Mouse (Mus musculus) lung, adult 2 months (tissue): ENCODE results near the gene Gm9922. TPM values are rescaled to one million over a fixed set of nuclear protein-coding genes. Genes with fewer than 3 reads are reported as not detected.

ENCODE experiments used
- DNase-seq: peaks from one replicate; pipeline ENCODE4 v3.0.0; 2022
- H3K4me1 ChIP-seq: fragments of 200-500 bp; 2 replicates; pipeline ENCODE4 v1.6.1; 2011; ENCODE audit warnings: low read length; ENCODE audit not compliant: control insufficient read depth, insufficient read depth
- H3K4me3 ChIP-seq: fragments of 200-500 bp; replicated peaks from 2 replicates; pipeline ENCODE3; 2011; ENCODE audit warnings: low read depth, mild to moderate bottlenecking, control low read depth, low read length; ENCODE audit errors: extremely low read depth
- CTCF ChIP-seq: fragments of 200-500 bp; IDR thresholded peaks from 2 replicates; pipeline ENCODE4 v1.5.1; 2011; ENCODE audit warnings: mild to moderate bottlenecking, low read length, control low read depth; ENCODE audit not compliant: insufficient read depth
- POLR2A ChIP-seq: fragments of 200-500 bp; IDR thresholded peaks from 2 replicates; pipeline ENCODE4 v1.6.1; 2011; ENCODE audit warnings: low read depth, mild to moderate bottlenecking, control low read depth, low read length, borderline replicate concordance; ENCODE audit errors: extremely low read depth
- WGBS: fragments of 180-500 bp; shearing (Covaris S2); methylation state at CpG from one replicate; pipeline ENCODE4 v1.1.7; 2018; 5-methylcytosine and 5-hydroxymethylcytosine counted together
- polyA plus RNA-seq: library from polyadenylated mRNA; depleted of rRNA; stranded (reverse); fragments of >200 nt; gene quantifications from 2 replicates; pipeline ENCODE4 v1.2.3, GENCODE M21; 2012; rRNA removed

Gm9922 gene
- polyA plus RNA-seq: 1.5 and 2.1 TPM in 2 replicates

GRCm38 (mm10) chr14:101729237-101729971, at the start of gene Gm9922, which contains the start of gene Lmo7:
Gene Gm9922 (minus strand): TSS chr14:101729814.
Gene Lmo7 (plus strand): TSS chr14:101729957.
- DNase-seq: peak; percentile 64
- Histone ChIP-seq H3K4me1 (0 out of 2 replicates have a peak, but pooled peaks cover 2% of the 10 kb centered on the region), H3K4me3 (peak within 1 kb of the TSS; percentile 61)
- WGBS: under 1% methylated on average over 51 of the region's 51 CpGs
- TF ChIP-seq POLR2A (no peak), CTCF (no peak)

- WGBS: 94% methylated on average over 3 of the region's 3 CpGs
- no peak for DNase-seq
- peaks cover 4% of the 10 kb centered on the region for H3K4me1 ChIP-seq
- no peak for TF ChIP-seq CTCF
- no peak for TF ChIP-seq POLR2A
- no peak overlapping the region for H3K4me3 ChIP-seq
These were observed 48.8 kb upstream of the Gm9922 start for GRCm38 (mm10) chr14:101778426-101778825.

- no peak for TF ChIP-seq CTCF
- no peak for TF ChIP-seq POLR2A
- no peak overlapping the region for H3K4me3 ChIP-seq
- WGBS: 76% methylated on average over 3 of the region's 3 CpGs
These were observed 47.5 kb upstream of the Gm9922 start for GRCm38 (mm10) chr14:101777129-101777493.

GRCm38 (mm10) chr14:101776296-101777128, 46.9 kb upstream of the Gm9922 start:
- no peak for DNase-seq
- TF ChIP-seq POLR2A (no peak), CTCF (no peak)
- Histone ChIP-seq H3K4me3 (no peak overlapping the region), H3K4me1 (no peaks in the 10 kb centered on the region)
- 48% methylated on average over 4 of the region's 4 CpGs for WGBS

More at GRCm38 (mm10) chr14:101777129-101777493, 47.5 kb upstream of the Gm9922 start:
- H3K4me1 ChIP-seq: peaks cover 1% of the 10 kb centered on the region
- DNase-seq: no peak

GRCm38 (mm10) chr14:101774631-101775030, 45.0 kb upstream of the Gm9922 start:
- Histone ChIP-seq H3K4me1 (no peaks in the 10 kb centered on the region), H3K4me3 (no peak overlapping the region)
- 36% methylated on average over 4 of the region's 4 CpGs for WGBS
- TF ChIP-seq CTCF: peak; percentile 55
- no peak for TF ChIP-seq POLR2A
- DNase-seq: no peak

GRCm38 (mm10) chr14:101771756-101772155, 42.1 kb upstream of the Gm9922 start:
- DNase-seq: no peak
- H3K4me3 ChIP-seq: no peak overlapping the region
- TF ChIP-seq CTCF (no peak), POLR2A (no peak)
- WGBS: 92% methylated on average over 6 of the region's 6 CpGs
- H3K4me1 ChIP-seq: no peaks in the 10 kb centered on the region

- H3K4me3 ChIP-seq: no peak overlapping the region
- WGBS: 63% methylated on average over 5 of the region's 5 CpGs
- H3K4me1 ChIP-seq: no peaks in the 10 kb centered on the region
- no peak for DNase-seq
- TF ChIP-seq POLR2A (no peak), CTCF (no peak)
These were observed 41.7 kb upstream of the Gm9922 start for GRCm38 (mm10) chr14:101771336-101771735.

- H3K4me1 ChIP-seq: no peaks in the 10 kb centered on the region
- DNase-seq: no peak
- 34% methylated on average over 3 of the region's 3 CpGs for WGBS
- no peak overlapping the region for H3K4me3 ChIP-seq
- TF ChIP-seq POLR2A: no peak
These were observed 34.2 kb upstream of the Gm9922 start for GRCm38 (mm10) chr14:101763762-101764295.

GRCm38 (mm10) chr14:101762267-101762666, 32.7 kb upstream of the Gm9922 start:
- WGBS: 30% methylated on average over 1 of the region's 1 CpGs
- no peak overlapping the region for H3K4me3 ChIP-seq
- H3K4me1 ChIP-seq: no peaks in the 10 kb centered on the region
- DNase-seq: no peak
- TF ChIP-seq POLR2A (no peak), CTCF (no peak)

- no peak for DNase-seq
- no peaks in the 10 kb centered on the region for H3K4me1 ChIP-seq
- TF ChIP-seq CTCF (no peak), POLR2A (no peak)
- 45% methylated on average over 4 of the region's 4 CpGs for WGBS
- H3K4me3 ChIP-seq: no peak overlapping the region
These were observed 25.8 kb upstream of the Gm9922 start for GRCm38 (mm10) chr14:101755425-101755824.

GRCm38 (mm10) chr14:101750910-101751309, 21.3 kb upstream of the Gm9922 start:
- 85% methylated on average over 4 of the region's 4 CpGs for WGBS
- no peak for DNase-seq
- Histone ChIP-seq H3K4me3 (no peak overlapping the region), H3K4me1 (no peaks in the 10 kb centered on the region)
- TF ChIP-seq CTCF: no peak
- no peak for TF ChIP-seq POLR2A
